Mouse (Mus musculus): ENCODE measurements around the gene Adamts20. TPM values are rescaled to one million over a fixed set of nuclear protein-coding genes. Genes with fewer than 3 reads are reported as not detected.
"Not testable (repeated sequence)": the region's sequence is repeated elsewhere in the genome, so short reads cannot be mapped to it uniquely, and the experiment has no call there.

Adamts20 gene
- polyA plus RNA-seq, 1 experiment from 2014 or later: 4.3 TPM

DNA sequence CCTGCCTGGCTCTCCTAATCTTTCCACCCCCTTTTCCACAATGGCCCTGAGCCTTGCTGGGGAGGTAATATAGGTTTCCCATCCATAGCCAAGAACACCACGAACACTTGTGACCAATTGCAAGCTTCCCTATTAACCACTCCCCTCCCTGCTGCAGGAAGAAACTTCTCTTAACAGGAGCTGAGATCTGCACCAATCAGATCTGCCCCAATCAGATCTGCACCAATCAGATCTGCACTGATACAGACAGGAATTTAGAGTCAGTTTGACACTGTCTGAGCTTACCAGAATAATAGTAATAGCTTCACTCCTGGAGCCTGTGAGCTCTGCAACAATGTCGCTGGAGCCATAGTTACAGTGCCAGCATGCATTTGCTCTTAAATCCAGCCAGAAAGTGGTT lies 58.9 kb downstream of the Adamts20 start:
- Histone ChIP-seq H3K4me3 (ENCODE audit: low read depth, low read length) (no peak overlapping the region), H3K27ac (ENCODE audit: low read depth, low read length) (no peak overlapping the region), H3K36me3 (ENCODE audit: control insufficient read depth, insufficient read depth, low read length) (no peaks in the 10 kb centered on the region), H3K4me1 (replicated peaks; ENCODE audit: control insufficient read depth, insufficient read depth, low read length) (0 out of 2 replicates have a peak, but pooled peaks cover 6% of the 10 kb centered on the region), H3K27me3 (ENCODE audit: control insufficient read depth, insufficient read depth, low read length) (peaks cover 8% of the 10 kb centered on the region), H3K9me3 (ENCODE audit: control insufficient read depth, low read length) (no peaks in the 10 kb centered on the region), H3K4me2 (replicated peaks; ENCODE audit: low read depth, low read length) (no peak overlapping the region), H3K9ac (ENCODE audit: low read depth, low read length) (no peak overlapping the region)
- DNase-seq (ENCODE audit: low spot score) (no peak), ATAC-seq (ENCODE audit: low FRiP score) (no peak)
- WGBS: 21% methylated on average over 2 of the region's 2 CpGs

DNA sequence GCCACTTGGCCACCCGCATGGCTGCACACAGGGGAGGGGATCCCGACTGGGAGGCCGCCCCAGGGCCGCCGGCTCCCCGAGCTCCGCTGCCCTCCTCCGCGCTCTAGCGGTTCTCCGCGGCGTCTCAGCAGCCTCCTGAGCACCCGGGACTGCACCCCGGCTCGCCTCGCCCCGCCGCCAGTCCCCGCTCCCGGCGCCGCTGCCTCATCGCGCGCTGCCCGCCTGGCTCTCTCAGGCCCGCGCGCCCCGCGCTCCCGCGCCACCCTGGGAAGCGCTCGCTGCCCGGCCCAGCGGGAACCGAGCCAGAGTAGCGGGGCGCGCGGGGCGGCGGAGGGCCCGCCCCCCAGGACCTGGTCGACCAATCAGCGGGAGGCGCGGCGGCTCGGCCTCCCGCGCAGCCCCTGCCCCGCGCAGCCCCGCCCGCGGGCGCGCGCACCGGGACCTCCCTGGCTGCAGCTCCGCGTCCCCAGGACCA lies 61.1 kb downstream of the Adamts20 start:
- ATAC-seq (ENCODE audit: low FRiP score) (peak; percentile 93), DNase-seq (ENCODE audit: low spot score) (peak; percentile 87)
- WGBS: 1% methylated on average over 15 of the region's 65 CpGs
- Histone ChIP-seq H3K27me3 (ENCODE audit: control insufficient read depth, insufficient read depth, low read length) (peaks cover 8% of the 10 kb centered on the region), H3K4me1 (replicated peaks; ENCODE audit: control insufficient read depth, insufficient read depth, low read length) (0 out of 2 replicates have a peak, but pooled peaks cover 6% of the 10 kb centered on the region), H3K36me3 (ENCODE audit: control insufficient read depth, insufficient read depth, low read length) (no peaks in the 10 kb centered on the region), H3K4me3 (ENCODE audit: low read depth, low read length) (peak overlapping the region; percentile 68), H3K27ac (ENCODE audit: low read depth, low read length) (0 out of 2 replicates have a peak overlapping the region, but pooled peaks have one; percentile 10), H3K9me3 (ENCODE audit: control insufficient read depth, low read length) (no peaks in the 10 kb centered on the region), H3K4me2 (replicated peaks; ENCODE audit: low read depth, low read length) (peak overlapping the region; percentile 98), H3K9ac (ENCODE audit: low read depth, low read length) (peak overlapping the region; percentile 68)

DNA sequence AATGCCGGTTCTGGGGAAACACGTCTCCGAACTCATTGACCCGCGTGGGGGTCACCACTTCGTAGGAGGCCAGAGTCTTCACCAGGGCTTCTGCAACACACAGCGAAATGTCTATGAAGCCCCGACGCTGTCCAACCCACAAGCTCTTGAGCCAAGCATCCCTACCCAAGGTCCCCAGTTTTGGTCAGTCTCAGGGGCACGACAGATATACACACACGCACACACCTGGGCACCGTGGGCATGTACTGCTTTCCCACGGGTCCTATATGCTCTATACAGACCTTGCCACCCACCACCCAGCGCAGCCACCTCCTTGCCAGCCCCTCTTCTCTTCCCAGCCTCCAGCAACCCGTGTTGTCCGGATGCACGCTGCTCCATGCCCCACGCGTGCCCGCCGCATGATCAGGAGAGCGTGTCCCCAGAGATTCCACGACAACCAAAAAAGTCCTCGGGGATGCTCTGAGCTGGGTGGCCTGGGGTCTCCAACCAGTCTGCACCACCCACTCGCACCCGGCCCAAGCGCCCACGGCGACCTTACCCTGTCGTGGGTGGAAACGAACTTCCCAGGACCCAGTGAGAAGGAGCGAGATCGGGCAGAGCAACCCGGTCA lies 61.7 kb downstream of the Adamts20 start:
- 0 out of 2 replicates have a peak overlapping the region, but pooled peaks have one; percentile 10 for H3K27ac ChIP-seq (ENCODE audit: low read depth, low read length)
- no peaks in the 10 kb centered on the region for H3K9me3 ChIP-seq (ENCODE audit: control insufficient read depth, low read length)
- ATAC-seq (ENCODE audit: low FRiP score) (peak; percentile 66), DNase-seq (ENCODE audit: low spot score) (peak; percentile 52)
- 2% methylated on average over 34 of the region's 34 CpGs for WGBS
- H3K4me3 ChIP-seq (ENCODE audit: low read depth, low read length): peak overlapping the region; percentile 68
- no peaks in the 10 kb centered on the region for H3K36me3 ChIP-seq (ENCODE audit: control insufficient read depth, insufficient read depth, low read length)
- peaks cover 8% of the 10 kb centered on the region for H3K27me3 ChIP-seq (ENCODE audit: control insufficient read depth, insufficient read depth, low read length)
- 0 out of 2 replicates have a peak, but pooled peaks cover 6% of the 10 kb centered on the region for H3K4me1 ChIP-seq (replicated peaks; ENCODE audit: control insufficient read depth, insufficient read depth, low read length)
- peak overlapping the region; percentile 98 for H3K4me2 ChIP-seq (replicated peaks; ENCODE audit: low read depth, low read length)
- H3K9ac ChIP-seq (ENCODE audit: low read depth, low read length): peak overlapping the region; percentile 68

DNA sequence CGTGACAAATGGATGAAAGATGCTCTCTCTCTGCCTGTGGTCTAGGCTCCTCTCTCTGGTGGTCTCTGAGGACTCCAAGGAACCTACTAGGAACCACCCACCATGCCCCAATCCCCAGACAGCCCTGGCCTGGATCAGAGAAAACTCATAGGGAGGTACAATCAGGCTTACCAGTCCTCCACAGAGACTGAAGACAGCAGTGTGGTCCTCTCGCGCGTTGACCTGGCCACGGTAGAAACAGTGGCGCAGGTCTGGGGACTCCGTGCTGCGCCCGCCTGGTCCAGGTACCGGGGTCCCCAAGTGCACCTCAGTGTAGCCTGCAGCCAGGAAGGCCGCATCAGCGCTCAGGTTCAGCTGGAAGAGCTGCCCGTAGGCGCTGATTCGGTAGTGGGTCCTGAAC lies 62.2 kb downstream of the Adamts20 start:
- no peak for ATAC-seq (ENCODE audit: low FRiP score)
- Histone ChIP-seq H3K4me1 (replicated peaks; ENCODE audit: control insufficient read depth, insufficient read depth, low read length) (0 out of 2 replicates have a peak, but pooled peaks cover 6% of the 10 kb centered on the region), H3K27ac (ENCODE audit: low read depth, low read length) (no peak overlapping the region), H3K4me3 (ENCODE audit: low read depth, low read length) (peak overlapping the region; percentile 68), H3K27me3 (ENCODE audit: control insufficient read depth, insufficient read depth, low read length) (peaks cover 8% of the 10 kb centered on the region), H3K4me2 (replicated peaks; ENCODE audit: low read depth, low read length) (peak overlapping the region; percentile 98), H3K36me3 (ENCODE audit: control insufficient read depth, insufficient read depth, low read length) (no peaks in the 10 kb centered on the region), H3K9ac (ENCODE audit: low read depth, low read length) (peak overlapping the region; percentile 68), H3K9me3 (ENCODE audit: control insufficient read depth, low read length) (no peaks in the 10 kb centered on the region)
- WGBS: 8% methylated on average over 15 of the region's 15 CpGs
- no peak for DNase-seq (ENCODE audit: low spot score)

DNA sequence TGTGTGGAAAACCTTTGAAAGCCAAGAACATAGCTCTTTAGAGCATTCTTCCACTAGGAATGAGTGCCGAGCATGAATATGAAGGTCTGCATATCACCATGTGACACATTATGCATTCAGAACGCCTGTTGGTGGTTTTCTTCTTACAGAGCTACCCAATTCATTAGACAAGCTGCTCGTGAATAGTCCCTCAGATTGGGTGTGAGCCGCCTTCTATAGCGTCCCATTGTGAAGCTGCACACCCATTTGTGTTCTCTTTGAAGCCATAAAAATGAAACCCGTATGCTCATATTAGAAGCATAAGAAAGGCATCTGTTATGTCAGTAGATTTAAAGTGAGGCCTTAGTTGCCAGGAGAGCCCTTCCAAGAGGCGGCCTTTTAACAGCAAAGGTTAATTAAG lies 72.5 kb downstream of the Adamts20 start:
- Histone ChIP-seq H3K4me2 (replicated peaks; ENCODE audit: low read depth, low read length) (no peak overlapping the region), H3K36me3 (ENCODE audit: control insufficient read depth, insufficient read depth, low read length) (no peaks in the 10 kb centered on the region), H3K9ac (ENCODE audit: low read depth, low read length) (no peak overlapping the region), H3K4me1 (replicated peaks; ENCODE audit: control insufficient read depth, insufficient read depth, low read length) (no peaks in the 10 kb centered on the region), H3K27ac (ENCODE audit: low read depth, low read length) (no peak overlapping the region), H3K9me3 (ENCODE audit: control insufficient read depth, low read length) (no peaks in the 10 kb centered on the region), H3K27me3 (ENCODE audit: control insufficient read depth, insufficient read depth, low read length) (no peaks in the 10 kb centered on the region), H3K4me3 (ENCODE audit: low read depth, low read length) (no peak overlapping the region)
- WGBS: 62% methylated on average over 7 of the region's 7 CpGs
- ATAC-seq (ENCODE audit: low FRiP score) (no peak), DNase-seq (ENCODE audit: low spot score) (no peak)

DNA sequence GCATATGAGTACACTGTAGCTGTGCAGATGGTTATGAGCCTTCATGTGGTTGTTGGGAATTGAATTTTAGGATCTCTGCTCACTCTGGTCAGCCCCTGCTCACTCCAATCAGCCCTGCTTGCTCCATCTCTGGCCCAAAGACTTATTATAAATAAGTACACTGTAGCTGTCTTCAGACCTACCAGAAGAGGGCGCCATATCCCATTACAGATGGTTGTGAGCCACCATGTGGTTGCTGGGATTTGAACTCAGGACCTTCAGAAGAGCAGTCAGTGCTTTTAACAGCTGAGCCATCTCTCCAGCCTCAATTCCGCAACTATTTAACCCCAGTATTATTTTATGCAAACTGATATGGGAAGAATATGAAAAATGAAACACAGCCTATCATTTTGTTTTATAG lies 75.1 kb downstream of the Adamts20 start:
- not testable (repeated sequence) for DNase-seq (ENCODE audit: low spot score); H3K27me3 ChIP-seq (ENCODE audit: control insufficient read depth, insufficient read depth, low read length); ATAC-seq (ENCODE audit: low FRiP score); H3K27ac ChIP-seq (ENCODE audit: low read depth, low read length); H3K4me3 ChIP-seq (ENCODE audit: low read depth, low read length); H3K36me3 ChIP-seq (ENCODE audit: control insufficient read depth, insufficient read depth, low read length); H3K9me3 ChIP-seq (ENCODE audit: control insufficient read depth, low read length); H3K9ac ChIP-seq (ENCODE audit: low read depth, low read length); H3K4me2 ChIP-seq (replicated peaks; ENCODE audit: low read depth, low read length); H3K4me1 ChIP-seq (replicated peaks; ENCODE audit: control insufficient read depth, insufficient read depth, low read length)
- 67% methylated on average over 2 of the region's 2 CpGs for WGBS

DNA sequence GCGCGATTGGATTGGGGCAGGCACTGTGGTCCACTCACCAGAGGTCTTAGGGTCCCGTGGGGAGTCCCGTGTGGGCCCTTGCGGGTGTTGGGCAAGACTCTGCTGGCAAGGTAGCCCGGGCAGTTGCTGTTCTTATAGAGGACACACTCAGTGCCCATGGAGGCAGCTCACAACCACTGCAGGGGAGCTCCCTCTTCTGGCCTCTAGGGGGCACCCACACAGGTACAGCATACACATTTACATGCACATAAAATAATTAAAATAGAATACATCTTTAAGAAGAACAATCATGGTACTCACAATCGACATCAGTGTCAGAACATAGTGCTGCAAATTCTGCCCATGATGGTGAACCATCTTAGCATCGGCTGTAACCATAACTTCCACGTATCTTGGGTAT lies 85.8 kb downstream of the Adamts20 start:
- ATAC-seq (ENCODE audit: low FRiP score): no peak

DNA sequence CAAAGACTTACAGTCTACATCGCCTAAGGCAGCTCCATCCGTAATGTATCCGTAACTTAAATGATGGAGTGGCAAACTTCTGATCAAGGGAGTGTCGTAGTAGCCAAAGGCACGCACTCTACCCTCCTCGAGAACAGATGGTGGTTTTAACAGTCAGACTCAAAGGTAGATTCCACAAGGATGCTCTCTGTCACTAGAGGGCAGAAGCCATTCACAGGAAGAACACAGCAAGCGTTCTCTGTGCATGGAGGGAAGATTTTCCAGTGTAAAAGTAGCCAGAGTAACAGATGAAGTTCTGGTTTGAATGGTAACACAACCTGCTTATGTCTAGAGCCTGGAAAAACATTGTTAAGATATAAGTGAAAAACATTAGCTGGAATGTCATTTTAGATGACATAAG lies 92.7 kb downstream of the Adamts20 start:
- H3K4me3 ChIP-seq (ENCODE audit: low read depth, low read length): no peak overlapping the region
- no peaks in the 10 kb centered on the region for H3K36me3 ChIP-seq (ENCODE audit: control insufficient read depth, insufficient read depth, low read length)
- no peak for ATAC-seq (ENCODE audit: low FRiP score)
- no peak overlapping the region for H3K9ac ChIP-seq (ENCODE audit: low read depth, low read length)
- H3K4me2 ChIP-seq (replicated peaks; ENCODE audit: low read depth, low read length): no peak overlapping the region
- no peaks in the 10 kb centered on the region for H3K4me1 ChIP-seq (replicated peaks; ENCODE audit: control insufficient read depth, insufficient read depth, low read length)
- 81% methylated on average over 7 of the region's 7 CpGs for WGBS
- DNase-seq (ENCODE audit: low spot score): no peak
- no peaks in the 10 kb centered on the region for H3K9me3 ChIP-seq (ENCODE audit: control insufficient read depth, low read length)
- no peaks in the 10 kb centered on the region for H3K27me3 ChIP-seq (ENCODE audit: control insufficient read depth, insufficient read depth, low read length)
- no peak overlapping the region for H3K27ac ChIP-seq (ENCODE audit: low read depth, low read length)

More for the DNA sequence above, 85.8 kb downstream of the Adamts20 start:
- Histone ChIP-seq H3K4me2 (replicated peaks; ENCODE audit: low read depth, low read length) (no peak overlapping the region), H3K27me3 (ENCODE audit: control insufficient read depth, insufficient read depth, low read length) (no peaks in the 10 kb centered on the region), H3K9ac (ENCODE audit: low read depth, low read length) (no peak overlapping the region), H3K4me1 (replicated peaks; ENCODE audit: control insufficient read depth, insufficient read depth, low read length) (no peaks in the 10 kb centered on the region), H3K9me3 (ENCODE audit: control insufficient read depth, low read length) (no peaks in the 10 kb centered on the region), H3K36me3 (ENCODE audit: control insufficient read depth, insufficient read depth, low read length) (no peaks in the 10 kb centered on the region), H3K27ac (ENCODE audit: low read depth, low read length) (no peak overlapping the region), H3K4me3 (ENCODE audit: low read depth, low read length) (no peak overlapping the region)
- whole genome bisulfite sequencing: 91% methylated on average over 7 of the region's 9 CpGs
- no peak for DNase-seq (ENCODE audit: low spot score)

DNA sequence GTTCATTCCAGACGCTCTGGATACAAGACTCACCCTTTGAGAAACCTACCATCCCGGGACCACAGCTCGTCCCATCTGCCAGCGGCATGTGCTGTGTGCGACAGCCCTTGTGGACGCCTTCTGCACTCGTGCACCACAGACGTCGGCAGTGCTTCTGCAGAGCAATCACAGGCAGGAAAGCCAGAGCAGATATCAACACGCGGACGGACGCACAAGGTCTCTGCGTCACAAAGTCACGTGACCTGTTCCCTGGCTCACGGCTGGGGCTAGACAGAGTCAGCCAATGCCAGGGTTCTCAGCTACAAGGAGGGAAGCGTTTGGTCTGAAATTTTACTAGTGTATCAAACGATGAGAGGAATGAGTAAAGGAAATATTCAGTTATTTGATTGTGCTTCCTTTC lies 116.2 kb downstream of the Adamts20 start:
- Histone ChIP-seq H3K36me3 (ENCODE audit: control insufficient read depth, insufficient read depth, low read length) (no peaks in the 10 kb centered on the region), H3K27me3 (ENCODE audit: control insufficient read depth, insufficient read depth, low read length) (no peaks in the 10 kb centered on the region), H3K4me2 (replicated peaks; ENCODE audit: low read depth, low read length) (no peak overlapping the region), H3K27ac (ENCODE audit: low read depth, low read length) (no peak overlapping the region), H3K4me3 (ENCODE audit: low read depth, low read length) (no peak overlapping the region), H3K9ac (ENCODE audit: low read depth, low read length) (no peak overlapping the region), H3K4me1 (replicated peaks; ENCODE audit: control insufficient read depth, insufficient read depth, low read length) (no peaks in the 10 kb centered on the region), H3K9me3 (ENCODE audit: control insufficient read depth, low read length) (no peaks in the 10 kb centered on the region)
- DNase-seq (ENCODE audit: low spot score) (no peak), ATAC-seq (ENCODE audit: low FRiP score) (no peak)
- 94% methylated on average over 18 of the region's 18 CpGs for WGBS
